Mouse (Mus musculus) CH12.LX (cell line): ENCODE measurements around the gene Jph2.

ENCODE experiments used
- CTCF ChIP-seq, 2 experiments: IDR thresholded peaks in 1 of 2; conservative IDR thresholded peaks in 1 of 2; 2 replicates each; pipeline ENCODE4 v1.5.1; 2011 to 2012; ENCODE audit warnings: low read depth in 2 of 2, low read length in 2 of 2, improper control_type of control experiment in 1 of 2, inconsistent platforms in 1 of 2, mild to moderate bottlenecking in 1 of 2, moderate library complexity in 1 of 2
- ELF1 ChIP-seq: IDR thresholded peaks from 2 replicates; pipeline ENCODE4 v1.6.1; 2014; ENCODE audit warnings: low read depth, mild to moderate bottlenecking, inconsistent platforms, low read length, improper control_type of control experiment
- EP300 ChIP-seq: IDR thresholded peaks from 2 replicates; pipeline ENCODE4 v1.6.1; 2011; ENCODE audit warnings: low read length, improper control_type of control experiment
- HCFC1 ChIP-seq: IDR thresholded peaks from 2 replicates; pipeline ENCODE4 v1.6.1; 2012; ENCODE audit warnings: low read depth, mild to moderate bottlenecking, inconsistent platforms, low read length, improper control_type of control experiment
- IRF4 ChIP-seq: IDR thresholded peaks from 2 replicates; pipeline ENCODE4 v1.6.1; 2014; ENCODE audit warnings: low read depth, mild to moderate bottlenecking, inconsistent platforms, low read length, improper control_type of control experiment
- KAT2A ChIP-seq: IDR thresholded peaks from 2 replicates; pipeline ENCODE4 v1.6.1; 2012; ENCODE audit warnings: low read length, improper control_type of control experiment, inconsistent platforms; ENCODE audit not compliant: insufficient replicate concordance
- MAFK ChIP-seq: IDR thresholded peaks from 2 replicates; pipeline ENCODE4 v1.6.1; 2011; ENCODE audit warnings: low read length, improper control_type of control experiment; ENCODE audit not compliant: insufficient replicate concordance
- POLR2AphosphoS2 ChIP-seq: IDR thresholded peaks from 2 replicates; pipeline ENCODE4 v1.6.1; 2011; ENCODE audit warnings: low read depth, low read length, improper control_type of control experiment
- SMC3 ChIP-seq: IDR thresholded peaks from 2 replicates; pipeline ENCODE4 v1.6.1; 2011; ENCODE audit warnings: low read depth, low read length, improper control_type of control experiment

GRCm38 (mm10) chr2:163412846-163413590 lies 15.2 kb upstream of the Jph2 start:
- TF ChIP-seq EP300 (no peak), KAT2A (no peak), HCFC1 (no peak), MAFK (no peak), CTCF (conservative IDR thresholded peaks at IDR 0.05 in 1 of 2, IDR thresholded peaks at IDR 0.05 in 1 of 2; ENCODE audit: low read depth in 2 of 2, low read length in 2 of 2) (no peak), SMC3 (no peak), IRF4 (no peak), POLR2AphosphoS2 (no peak), ELF1 (no peak)
